Mouse (Mus musculus) ES-E14 (cell line): Measurements from ENCODE around the gene Gm36245.

Source experiments
- CHD2 ChIP-seq: IDR thresholded peaks from 2 replicates; pipeline ENCODE4 v1.6.1; 2014; ENCODE audit warnings: mild to moderate bottlenecking, low read depth, low read length, inconsistent platforms
- MAFK ChIP-seq: IDR thresholded peaks from 2 replicates; pipeline ENCODE4 v1.6.1; 2014; ENCODE audit warnings: mild to moderate bottlenecking, low read depth, low read length, inconsistent platforms; ENCODE audit not compliant: insufficient read depth

DNA sequence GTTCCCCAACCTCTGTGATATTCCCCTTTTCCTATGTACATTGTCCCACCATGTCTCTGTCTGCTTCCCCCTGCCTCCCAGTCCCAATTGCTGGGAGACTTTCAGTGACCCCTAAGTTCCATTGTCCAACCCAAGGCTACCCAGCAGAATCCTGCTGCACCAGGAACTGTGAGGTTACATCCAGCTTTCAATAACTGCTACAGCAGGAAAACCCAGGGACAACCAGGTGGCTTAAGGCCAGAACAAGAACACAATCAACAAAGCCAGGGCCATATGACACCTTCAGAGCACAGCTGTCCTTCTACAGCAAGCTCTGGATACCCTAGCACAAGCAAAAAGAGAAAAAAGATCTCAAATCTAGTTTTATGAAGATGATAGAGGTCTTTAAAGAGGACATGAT, 10.1 kb upstream of the Gm36245 start:
- TF ChIP-seq MAFK: no peak
- no peak for TF ChIP-seq CHD2
